Mouse (Mus musculus): ENCODE measurements at regions not wholly inside any gene's neighbourhood (a gene's known extent, or its start where the extent isn't known, plus 50 kb on each side); places are given as distances from the start of the nearest gene placed in this dataset.

- DNase-seq = peak; percentile 8
Observed at GRCm38 (mm10) chr1:67359824-67360223, 237.0 kb downstream of the Cps1 start.

- no peak for DNase-seq
Observed at GRCm38 (mm10) chr1:67366038-67366437, 243.2 kb downstream of the Cps1 start.

- no peak for DNase-seq
Observed at GRCm38 (mm10) chr1:67366485-67366884, 243.7 kb downstream of the Cps1 start.

GRCm38 (mm10) chr1:67382366-67382765 lies 259.5 kb downstream of the Cps1 start:
- no peak for DNase-seq

- no peak for DNase-seq
Observed at GRCm38 (mm10) chr1:67385377-67385776, 262.6 kb downstream of the Cps1 start.

GRCm38 (mm10) chr1:67386877-67387276 lies 264.1 kb downstream of the Cps1 start:
- DNase-seq = no peak

GRCm38 (mm10) chr1:67397757-67398446 lies 275.1 kb downstream of the Cps1 start:
- peak; percentile 68 for DNase-seq

GRCm38 (mm10) chr1:67409531-67409930 lies 286.7 kb downstream of the Cps1 start:
- no peak for DNase-seq

GRCm38 (mm10) chr1:67417196-67417595 lies 294.4 kb downstream of the Cps1 start:
- no peak for DNase-seq

GRCm38 (mm10) chr1:67428398-67428797 lies 305.6 kb downstream of the Cps1 start:
- DNase-seq = no peak

GRCm38 (mm10) chr1:67450831-67451230 lies 328.0 kb downstream of the Cps1 start:
- DNase-seq = no peak

- DNase-seq = no peak
Observed at GRCm38 (mm10) chr1:67464203-67464602, 341.4 kb downstream of the Cps1 start.

- no peak for DNase-seq
Observed at GRCm38 (mm10) chr1:67465527-67465926, 342.7 kb downstream of the Cps1 start.

GRCm38 (mm10) chr1:67477006-67477405 lies 354.2 kb downstream of the Cps1 start:
- DNase-seq = no peak

- no peak for DNase-seq
Observed at GRCm38 (mm10) chr1:67477966-67478365, 355.1 kb downstream of the Cps1 start.

GRCm38 (mm10) chr1:67481974-67482373 lies 359.1 kb downstream of the Cps1 start:
- no peak for DNase-seq

GRCm38 (mm10) chr1:67504140-67504539 lies 381.3 kb downstream of the Cps1 start:
- DNase-seq = no peak

- DNase-seq = peak; percentile 66
Observed at GRCm38 (mm10) chr1:67505746-67506145, 382.9 kb downstream of the Cps1 start.

- no peak for DNase-seq
Observed at GRCm38 (mm10) chr1:67518295-67518694, 395.5 kb downstream of the Cps1 start.

- no peak for DNase-seq
Observed at GRCm38 (mm10) chr1:67558728-67559127, 435.9 kb downstream of the Cps1 start.

GRCm38 (mm10) chr1:67559179-67559578 lies 436.4 kb downstream of the Cps1 start:
- DNase-seq = no peak

GRCm38 (mm10) chr1:67571616-67572015 lies 448.8 kb downstream of the Cps1 start:
- DNase-seq = no peak

- no peak for DNase-seq
Observed at GRCm38 (mm10) chr1:67579732-67580131, 456.9 kb downstream of the Cps1 start.
